Mouse (Mus musculus) heart, postnatal 4 days (tissue): ENCODE data around the gene Npm1. TPM values are rescaled to one million over a fixed set of nuclear protein-coding genes. Genes with fewer than 3 reads are reported as not detected.

Source experiments
- DNase-seq: peaks from one replicate; pipeline ENCODE4 v3.0.0; 2021
- total RNA-seq, 2 experiments: library from RNA; stranded (reverse); gene quantifications; 2 replicates each; pipeline ENCODE4 v1.2.3; 2021

Npm1 gene
- 100 to 1,000 TPM; 272 to 297 TPM for total RNA-seq

GRCm38 (mm10) chr11:33162998-33163506 is at the start of gene Npm1:
Npm1 (minus strand) TSS chr11:33163206.
- DNase-seq = peak; percentile 99

GRCm38 (mm10) chr11:33207411-33207810 is 44.4 kb upstream of the Npm1 start:
- DNase-seq = no peak

GRCm38 (mm10) chr11:33204966-33205365 is 42.0 kb upstream of the Npm1 start:
- DNase-seq = no peak

- peak; percentile 11 for DNase-seq
Observed at GRCm38 (mm10) chr11:33204329-33204705, 41.3 kb upstream of the Npm1 start.

GRCm38 (mm10) chr11:33203383-33204328 is 40.6 kb upstream of the Npm1 start, which contains the start of gene Tlx3:
Tlx3 (minus strand) TSS chr11:33203589.
- peak; percentile 38 for DNase-seq

- DNase-seq = peak; percentile 10
Observed at GRCm38 (mm10) chr11:33202972-33203371, 40.0 kb upstream of the Npm1 start.

- peak; percentile 7 for DNase-seq
Observed at GRCm38 (mm10) chr11:33202296-33202695, 39.3 kb upstream of the Npm1 start.

- no peak for DNase-seq
Observed at GRCm38 (mm10) chr11:33201626-33202010, 38.6 kb upstream of the Npm1 start.

GRCm38 (mm10) chr11:33200764-33201625 is 38.0 kb upstream of the Npm1 start:
- DNase-seq = no peak

GRCm38 (mm10) chr11:33199906-33200763 is 37.1 kb upstream of the Npm1 start:
- no peak for DNase-seq

GRCm38 (mm10) chr11:33199117-33199514 is 36.1 kb upstream of the Npm1 start:
- DNase-seq = no peak

- DNase-seq = no peak
Observed at GRCm38 (mm10) chr11:33198351-33199116, 35.5 kb upstream of the Npm1 start.

GRCm38 (mm10) chr11:33197673-33198072 is 34.7 kb upstream of the Npm1 start:
- DNase-seq = no peak

GRCm38 (mm10) chr11:33197133-33197514 is 34.1 kb upstream of the Npm1 start:
- no peak for DNase-seq

GRCm38 (mm10) chr11:33196447-33197132 is 33.6 kb upstream of the Npm1 start:
- DNase-seq = no peak

GRCm38 (mm10) chr11:33195531-33196446 is 32.8 kb upstream of the Npm1 start:
- DNase-seq = no peak

- DNase-seq = no peak
Observed at GRCm38 (mm10) chr11:33195061-33195460, 32.1 kb upstream of the Npm1 start.

- no peak for DNase-seq
Observed at GRCm38 (mm10) chr11:33193695-33194094, 30.7 kb upstream of the Npm1 start.

- no peak for DNase-seq
Observed at GRCm38 (mm10) chr11:33181804-33182203, 18.8 kb upstream of the Npm1 start.
